Mouse (Mus musculus): ENCODE data around the gene Xpr1.

DNA sequence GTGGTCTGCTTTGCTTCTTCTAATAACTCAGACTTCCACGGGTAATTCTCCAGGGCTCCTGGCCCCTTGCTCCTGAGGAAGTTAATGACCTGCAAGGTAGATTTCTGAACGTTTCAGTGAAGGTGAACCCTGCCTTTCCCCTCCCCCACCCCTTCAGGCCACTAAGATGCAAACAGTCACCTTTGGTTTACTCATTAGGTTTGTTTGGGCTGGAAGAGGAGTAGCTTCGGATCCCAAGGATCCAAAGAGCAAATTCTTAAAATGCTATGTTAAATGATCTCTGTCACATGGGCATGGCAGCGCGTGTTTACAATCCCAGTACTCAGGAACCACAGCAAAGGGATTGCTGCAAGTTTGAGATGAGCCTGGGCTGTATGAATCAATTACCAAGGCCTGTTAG, 169.8 kb downstream of the Xpr1 start:
- TF ChIP-seq EP300 (IDR thresholded peaks at IDR 0.05; ENCODE audit: low read depth) (no peak), CTCF (IDR thresholded peaks at IDR 0.05; ENCODE audit: low read depth) (no peak)
